Mouse (Mus musculus): ENCODE measurements around the gene Eno1.
"Not testable (repeated sequence)": the region's sequence is repeated elsewhere in the genome, so short reads cannot be mapped to it uniquely, and the experiment has no call there.

- TF ChIP-seq CTCF (conservative IDR thresholded peaks at IDR 0.05; ENCODE audit: insufficient read depth, insufficient read length, low read depth, low read length); POLR2A (IDR thresholded peaks at IDR 0.05; ENCODE audit: low read depth, low read length): not testable (repeated sequence)
Measured at GRCm38 (mm10) chr4:150270718-150271117, 34.2 kb downstream of the Eno1 start.
